Mouse (Mus musculus) cerebellum, adult 8-10 months (tissue): ENCODE measurements at regions not wholly inside any gene's neighbourhood (a gene's known extent, or its start where the extent isn't known, plus 50 kb on each side); places are given as distances from the start of the nearest gene placed in this dataset.

ENCODE experiments used
- DNase-seq: peaks from one replicate; pipeline ENCODE4 v3.0.0; 2022

DNA sequence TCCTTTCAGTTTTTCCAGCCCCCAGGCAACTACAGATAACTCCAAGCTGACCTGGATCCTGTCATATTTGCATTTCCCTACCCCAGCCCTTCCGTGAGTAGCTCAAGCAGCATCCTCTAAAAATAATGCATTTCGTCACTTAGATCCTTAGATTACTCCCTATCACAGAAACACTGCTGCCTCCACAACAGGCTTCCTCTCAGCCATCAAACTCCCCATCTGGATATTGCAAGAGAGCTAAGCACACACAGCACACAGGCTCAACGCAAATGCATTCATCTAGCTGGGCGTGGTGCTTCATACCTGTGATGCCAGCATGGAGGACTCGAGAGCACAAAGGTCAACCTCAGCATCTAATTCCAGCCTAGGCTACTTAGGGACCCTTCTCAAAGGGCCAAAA, 260.9 kb downstream of the Sox4 start:
- no peak for DNase-seq

DNA sequence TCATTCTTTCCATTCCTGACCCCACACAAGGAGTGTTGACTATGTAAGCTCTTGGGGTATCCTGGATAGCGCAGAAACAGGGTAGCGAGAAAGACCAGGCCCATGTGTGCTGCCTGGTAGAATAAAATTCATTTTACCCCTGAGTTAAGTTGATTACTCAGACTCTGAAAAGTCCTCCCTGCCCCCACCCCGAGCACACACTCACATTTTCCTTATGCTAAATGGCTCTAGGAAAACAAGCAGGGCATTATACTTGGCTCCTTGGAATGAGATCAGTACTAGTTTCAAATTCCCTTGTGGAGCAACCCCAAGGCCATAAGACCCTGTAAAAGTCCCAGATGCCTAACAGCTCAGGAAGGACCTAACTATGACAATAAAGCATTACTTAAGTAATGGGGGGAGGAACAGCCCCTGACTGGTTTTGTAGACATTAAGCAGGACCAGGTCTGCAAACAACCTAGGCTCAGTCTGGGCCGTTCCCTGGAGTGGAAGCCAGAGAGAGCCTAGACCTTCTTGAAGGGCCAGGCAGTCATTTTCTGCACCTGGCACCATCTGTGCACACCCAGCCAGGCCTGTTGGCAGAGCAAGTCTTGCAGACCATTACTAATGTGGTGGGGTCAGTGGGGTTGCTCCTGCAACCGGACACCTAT, 262.9 kb downstream of the Sox4 start:
- no peak for DNase-seq

DNA sequence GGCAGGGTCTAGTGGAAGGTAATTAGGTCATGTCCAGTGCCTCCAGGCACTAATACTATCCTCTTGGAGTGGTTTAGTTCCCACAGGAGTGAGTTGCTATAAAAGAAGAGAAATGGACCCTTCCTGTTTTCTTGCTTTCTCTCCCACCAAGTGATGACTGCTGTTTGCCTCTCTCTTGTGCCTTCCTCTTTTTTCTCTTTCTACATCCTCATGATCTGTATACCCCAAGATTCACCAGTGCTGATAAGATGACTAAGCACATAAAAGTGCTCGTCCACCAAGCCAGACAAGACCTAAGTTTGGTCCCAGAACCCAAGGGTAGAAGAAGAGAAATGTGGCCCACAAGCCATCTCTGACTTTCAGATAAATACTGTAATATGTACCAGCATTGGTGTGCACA, 265.7 kb downstream of the Sox4 start:
- DNase-seq: no peak

DNA sequence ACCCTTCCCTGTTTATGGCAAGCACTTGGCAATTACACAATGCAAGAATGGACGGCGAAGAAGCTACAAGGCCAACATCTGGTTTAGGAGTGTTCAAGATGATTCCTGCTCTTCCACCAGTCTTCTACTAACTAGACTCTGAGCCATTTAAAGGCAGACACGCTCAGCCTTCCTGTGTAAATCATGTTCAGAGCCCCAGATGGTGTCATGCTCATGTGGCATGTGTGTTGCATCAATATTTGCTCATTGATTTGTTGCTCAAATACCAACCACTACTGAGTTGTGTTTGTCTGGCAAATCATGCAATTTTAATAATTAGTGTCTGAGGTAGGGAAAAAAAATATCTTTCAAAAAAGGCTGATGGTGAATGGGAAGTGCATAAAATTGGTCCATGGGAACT, 269.2 kb downstream of the Sox4 start:
- DNase-seq: no peak

DNA sequence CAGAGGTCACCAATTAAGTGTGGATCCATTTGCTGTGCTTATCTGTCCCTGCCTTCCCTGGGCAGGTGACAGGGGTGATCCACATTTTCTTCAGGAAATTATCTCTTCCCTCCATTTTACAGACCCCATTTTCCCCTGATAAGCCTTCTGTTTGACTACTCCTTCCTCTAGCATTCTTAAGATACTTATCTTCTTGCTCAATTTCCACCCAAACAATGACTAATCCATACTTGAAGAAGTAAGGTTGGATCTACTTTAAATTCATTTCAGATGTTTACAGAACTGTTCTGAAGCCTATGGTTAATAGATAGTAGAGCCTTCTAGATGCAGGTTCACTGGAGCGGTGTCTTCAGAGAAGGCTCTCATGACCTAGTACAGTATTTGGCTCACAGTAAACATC, 273.2 kb downstream of the Sox4 start:
- DNase-seq: no peak

DNA sequence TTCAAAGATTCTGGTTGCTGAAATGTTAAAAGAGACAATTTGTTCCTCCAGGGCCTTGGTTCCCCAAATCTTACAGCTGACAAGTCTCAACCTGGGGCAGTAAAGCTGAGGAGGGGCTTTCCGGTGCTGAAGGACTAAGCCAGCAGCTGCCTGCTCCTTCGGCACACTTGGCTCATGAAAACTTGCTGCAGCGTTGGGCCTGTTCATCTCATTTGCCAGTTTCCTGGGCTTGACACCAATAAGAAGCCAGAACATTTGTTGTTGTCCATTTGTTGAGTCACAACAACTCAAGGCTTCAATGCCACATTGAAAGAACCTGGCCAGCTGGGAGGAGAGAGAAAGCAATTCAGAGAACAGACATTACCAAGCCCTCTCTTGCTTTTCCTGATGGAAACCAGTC, 279.9 kb downstream of the Sox4 start:
- DNase-seq: no peak

DNA sequence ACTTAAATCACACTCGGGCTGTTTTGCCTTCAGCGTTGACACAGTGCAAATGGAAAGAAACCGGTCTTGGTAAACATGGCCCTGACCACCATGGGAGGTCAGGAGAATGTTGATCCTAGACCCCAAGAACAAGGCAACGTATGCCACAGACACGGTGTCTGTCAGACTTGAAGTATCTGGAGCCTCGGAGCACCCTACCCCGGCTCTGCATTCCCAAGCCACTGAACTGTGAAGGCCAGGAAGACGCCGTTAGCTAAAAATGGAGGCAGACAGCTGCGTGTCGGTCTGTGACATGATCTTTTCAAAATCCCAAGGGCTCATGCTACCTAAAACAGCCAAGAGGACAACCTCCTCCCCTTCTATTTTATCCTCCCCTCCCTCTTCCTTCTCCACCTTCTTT, 282.0 kb downstream of the Sox4 start:
- no peak for DNase-seq

DNA sequence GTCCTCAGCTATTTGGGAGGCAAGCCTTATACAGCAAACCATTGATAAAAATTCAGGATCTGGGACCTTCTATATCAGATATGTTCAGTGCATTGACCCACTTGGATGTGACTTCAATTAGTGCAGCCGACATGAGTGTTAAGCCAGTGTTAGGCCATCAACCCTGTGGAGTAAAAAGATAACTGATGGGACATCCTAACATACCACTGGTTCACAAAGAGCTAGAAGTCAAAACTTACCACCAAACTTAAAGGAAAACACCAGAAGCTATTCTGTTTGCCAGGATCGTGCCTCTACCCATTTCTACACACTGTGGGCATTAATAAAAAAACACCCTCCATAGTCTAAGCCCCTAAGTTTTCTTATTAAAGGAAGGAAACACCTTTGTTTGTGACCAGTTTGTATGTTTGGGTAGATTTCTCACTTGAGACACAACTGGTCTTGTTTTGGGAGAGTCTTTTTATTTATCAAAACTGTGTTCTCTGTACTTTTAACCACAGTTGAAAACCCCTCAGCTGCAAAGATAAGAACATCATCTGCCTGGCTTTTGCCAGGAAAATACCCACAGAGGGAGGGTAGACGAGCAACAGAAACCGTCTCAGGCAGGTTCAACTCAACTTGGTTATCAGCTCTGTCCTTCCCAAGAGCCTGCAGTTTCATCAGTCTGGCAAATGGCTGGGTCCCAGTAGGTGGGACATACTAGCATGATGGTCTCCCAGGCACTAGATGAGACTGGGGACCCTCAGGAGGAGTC, 283.5 kb downstream of the Sox4 start:
- no peak for DNase-seq

DNA sequence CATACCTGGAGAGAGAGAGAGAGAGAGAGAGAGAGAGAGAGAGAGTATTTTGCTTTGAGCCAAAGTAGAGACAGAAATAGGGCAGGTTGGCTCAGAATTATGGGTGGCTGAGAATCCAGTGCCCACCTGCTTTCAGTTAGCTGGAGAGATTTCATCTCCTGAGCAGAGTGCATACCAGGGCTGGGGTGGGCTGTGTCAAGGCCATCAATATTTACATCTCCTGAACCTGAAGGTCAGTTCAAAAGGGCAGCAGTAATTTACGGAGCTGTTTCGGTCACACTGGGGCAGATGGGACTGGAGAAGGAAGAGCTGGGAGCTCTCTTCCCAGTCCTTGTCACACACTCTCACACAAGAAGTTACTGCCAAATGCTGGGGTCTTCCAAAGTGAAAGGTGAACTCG, 286.7 kb downstream of the Sox4 start:
- DNase-seq: no peak

DNA sequence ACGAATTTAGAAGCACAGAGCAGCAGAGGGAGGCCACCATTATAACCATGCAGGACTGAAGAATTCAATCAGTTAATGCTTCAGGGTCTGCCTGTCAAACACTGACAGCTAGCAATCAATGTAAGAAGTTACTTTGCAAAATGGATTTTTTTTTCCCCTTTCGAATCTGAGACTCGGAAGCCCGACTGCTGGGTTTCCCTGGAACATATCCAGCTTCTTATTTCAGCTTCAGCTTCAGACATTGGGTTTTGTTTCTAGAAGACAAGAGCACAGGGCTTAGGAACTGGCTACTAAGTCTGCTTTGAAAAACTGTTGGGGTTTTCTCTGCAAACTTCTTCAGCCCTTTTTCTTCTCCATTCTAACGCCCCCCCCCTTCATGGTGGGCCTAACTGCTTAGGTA, 288.4 kb downstream of the Sox4 start:
- DNase-seq: no peak

DNA sequence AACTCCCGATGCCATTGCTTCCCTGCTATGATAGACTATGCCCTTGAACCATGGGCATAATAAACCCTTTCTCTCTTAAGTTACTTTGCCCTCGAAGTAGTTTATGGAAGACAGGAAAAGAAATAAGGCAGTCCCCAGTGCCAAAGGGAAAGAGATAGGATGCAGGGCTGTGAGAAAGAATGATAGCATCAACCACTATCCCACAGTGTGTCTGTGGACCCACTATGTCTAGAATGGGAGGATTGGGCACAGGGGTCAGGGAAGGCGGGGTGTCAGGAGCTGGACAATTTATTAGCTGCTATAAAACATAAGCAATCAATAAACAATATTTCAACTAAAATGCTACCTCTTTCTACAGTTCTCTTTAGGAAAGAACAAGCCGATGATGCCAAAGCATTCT, 288.8 kb downstream of the Sox4 start:
- no peak for DNase-seq

DNA sequence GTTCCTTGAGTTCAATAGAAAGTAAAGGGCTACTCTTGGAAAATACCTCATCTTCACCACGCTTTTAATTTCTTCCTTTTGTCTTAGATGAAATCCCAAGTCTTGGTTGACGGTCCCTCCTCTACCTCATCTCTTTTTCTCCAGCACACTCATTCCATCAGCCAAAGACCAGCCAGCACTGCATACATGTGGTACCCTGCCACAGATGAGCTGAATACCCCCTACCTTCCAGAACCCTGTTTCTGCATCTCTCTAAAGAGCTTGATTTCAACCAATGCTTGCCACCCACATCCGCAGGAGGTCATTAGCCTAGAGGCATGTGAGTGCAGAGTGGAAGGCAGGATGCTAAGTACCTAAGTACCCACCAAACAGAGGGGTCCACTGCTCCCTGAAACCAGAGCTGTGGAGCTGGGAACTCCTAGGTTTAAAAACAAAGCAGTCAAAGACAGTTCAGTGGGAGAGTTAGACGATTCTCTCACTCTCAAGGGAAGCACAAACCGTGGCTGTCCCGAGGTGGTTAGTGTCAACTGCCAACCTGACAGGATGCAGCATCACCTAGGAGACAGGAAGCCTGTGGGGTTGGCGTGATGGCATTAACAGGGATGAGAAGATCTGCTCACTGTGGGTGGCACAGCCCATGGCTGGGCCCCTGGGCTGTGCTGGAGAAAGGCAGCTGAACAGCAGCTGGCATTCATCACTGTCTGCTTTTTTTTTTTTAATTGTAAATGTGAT, 289.4 kb downstream of the Sox4 start:
- DNase-seq: no peak

DNA sequence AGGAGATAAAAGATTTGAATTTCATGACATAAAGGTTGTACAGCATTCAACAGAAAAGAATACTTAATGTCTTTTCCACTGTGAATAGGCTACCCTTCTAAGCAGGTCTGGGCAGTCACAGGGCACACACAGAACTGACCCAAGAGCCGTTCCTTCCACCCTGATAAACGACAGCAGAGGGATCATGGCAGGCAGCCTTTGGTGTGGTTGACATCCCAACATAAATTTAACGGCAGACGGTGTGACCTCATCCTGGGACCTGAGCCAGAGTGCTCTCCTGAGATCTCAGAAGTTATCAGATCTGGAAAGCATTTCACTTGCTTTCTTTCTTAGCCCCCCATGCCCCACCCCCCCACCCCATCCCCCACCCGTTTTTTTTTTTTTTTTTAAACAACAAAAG, 290.1 kb downstream of the Sox4 start:
- no peak for DNase-seq

DNA sequence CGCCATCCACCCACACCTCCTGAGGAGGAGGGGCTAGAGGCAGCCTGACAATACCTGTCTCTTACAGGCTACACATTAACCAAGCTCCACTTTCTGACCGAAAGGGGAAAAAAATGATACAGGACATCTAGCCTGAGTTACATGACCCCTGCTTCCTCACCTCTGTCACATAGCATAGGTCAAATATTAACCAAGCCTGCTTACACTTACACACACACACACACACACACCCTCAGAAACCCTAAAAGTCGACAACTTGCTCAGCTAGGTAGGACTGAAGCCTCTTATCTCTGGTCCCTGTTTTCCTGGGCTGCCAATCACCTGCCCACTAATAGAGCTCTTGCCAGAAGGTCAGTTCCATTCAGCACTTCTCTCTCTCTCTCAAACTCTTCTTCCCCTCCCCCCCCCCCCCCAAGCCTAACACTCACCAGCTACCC, 291.2 kb downstream of the Sox4 start:
- DNase-seq: no peak

DNA sequence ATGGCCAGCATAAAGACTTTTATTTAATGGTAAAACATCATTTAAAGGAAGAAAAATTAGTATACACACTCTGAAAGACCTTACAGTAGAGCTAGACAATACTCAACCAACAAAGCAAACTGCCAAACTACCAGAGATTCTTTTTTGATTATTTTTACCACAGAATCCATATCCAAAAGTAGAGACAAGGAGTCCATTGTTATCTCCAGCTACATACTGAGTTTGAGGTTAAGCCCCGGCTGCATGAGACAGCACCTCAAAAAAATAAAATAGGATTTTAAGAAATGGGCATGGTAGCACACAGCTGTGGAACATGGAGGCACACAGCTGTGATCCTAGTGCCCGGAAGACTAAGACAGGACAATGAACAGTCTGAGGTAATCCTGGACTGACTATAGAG, 293.4 kb downstream of the Sox4 start:
- no peak for DNase-seq

DNA sequence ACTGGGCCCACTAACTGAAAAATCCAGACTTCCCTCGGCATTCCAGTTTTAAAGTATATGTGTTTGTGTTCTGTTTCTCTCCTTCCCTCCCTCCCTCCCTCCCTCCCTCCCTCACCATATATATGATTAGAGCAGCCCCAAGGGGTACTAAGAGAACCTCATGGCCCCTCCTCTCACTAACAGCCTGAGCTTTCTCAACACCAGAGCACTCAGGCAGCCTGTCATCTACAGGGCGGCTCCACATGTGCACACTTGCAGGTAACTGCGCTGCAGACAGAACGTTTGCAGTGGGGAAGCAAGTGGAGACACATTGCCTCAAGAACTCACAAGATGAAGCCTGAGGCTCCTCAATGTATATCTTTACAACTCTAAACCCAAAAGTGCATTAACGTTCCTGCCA, 294.9 kb downstream of the Sox4 start:
- no peak for DNase-seq

DNA sequence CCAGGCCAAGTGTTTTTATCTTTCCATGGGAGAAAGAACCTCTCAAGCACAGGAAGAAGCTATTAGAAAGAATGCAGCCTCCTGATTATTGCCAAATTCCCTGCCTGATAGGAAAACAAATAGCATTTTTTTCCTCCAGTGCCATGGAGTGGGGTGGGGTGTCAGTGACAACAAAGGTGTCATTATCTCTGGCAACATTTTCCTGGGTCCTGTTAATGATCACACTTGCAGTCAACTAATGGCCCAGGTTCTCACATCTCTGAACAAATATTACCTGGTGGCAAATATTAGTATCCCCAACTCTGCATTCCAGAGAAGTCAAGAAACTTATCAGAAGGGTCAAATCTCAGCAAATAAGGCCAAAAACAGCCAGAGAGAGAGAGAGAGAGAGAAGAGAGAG, 298.6 kb downstream of the Sox4 start:
- no peak for DNase-seq

DNA sequence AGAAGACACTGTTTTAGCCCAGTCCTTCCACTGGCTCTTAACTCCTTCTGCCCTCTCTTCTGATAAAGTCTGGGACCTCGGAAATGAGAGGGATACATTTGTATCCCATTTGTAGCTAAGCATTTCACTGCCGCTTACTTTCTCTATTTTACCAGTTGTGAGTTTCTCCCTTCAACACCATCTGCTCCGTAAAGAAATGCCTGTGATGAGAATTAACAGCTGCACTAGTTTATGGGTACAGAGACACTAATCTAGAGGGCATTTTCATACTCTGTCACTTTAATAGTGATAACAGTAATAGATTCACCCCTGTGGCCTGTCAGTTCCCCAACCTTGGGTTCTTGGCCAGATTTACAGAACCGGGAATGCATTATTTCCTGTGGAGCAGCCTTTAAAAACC, 300.2 kb downstream of the Sox4 start:
- no peak for DNase-seq

DNA sequence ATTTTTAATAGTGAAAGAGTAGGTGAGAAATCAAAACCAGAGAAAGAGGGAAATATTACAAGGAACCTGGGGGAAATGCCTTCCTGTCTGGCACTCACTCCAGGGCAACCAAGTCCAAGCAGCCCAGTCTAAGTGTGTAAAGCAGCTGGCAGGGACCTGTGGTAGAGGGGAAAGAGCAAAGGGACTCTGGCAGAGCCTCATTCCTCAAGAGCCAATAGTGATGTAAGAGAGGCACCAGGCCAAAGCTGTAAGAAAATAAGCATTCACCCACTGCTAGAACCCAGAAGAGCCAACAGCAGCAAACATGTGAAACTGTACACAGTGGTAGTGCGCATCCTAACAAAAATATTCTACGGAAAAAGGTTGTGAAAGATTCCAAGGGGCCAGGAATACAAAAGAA, 301.7 kb downstream of the Sox4 start:
- no peak for DNase-seq

DNA sequence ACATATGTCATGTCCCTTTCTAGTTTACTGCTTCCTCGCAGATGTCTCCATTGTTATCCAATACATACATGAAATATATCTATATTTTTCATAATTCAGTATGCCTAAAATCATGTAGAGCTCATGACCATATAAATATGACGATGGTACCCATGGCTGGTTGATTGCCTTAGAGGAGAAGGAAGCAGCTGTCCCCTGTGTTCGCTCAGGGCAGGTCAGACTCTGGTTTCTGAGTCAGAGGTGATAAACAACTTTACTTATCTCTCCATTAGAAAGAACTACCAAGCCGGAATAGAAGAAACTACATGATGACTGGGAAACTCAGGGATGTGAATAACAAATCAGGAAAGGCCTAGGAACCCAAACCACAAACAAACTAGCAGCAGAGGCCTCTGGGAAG, 307.6 kb downstream of the Sox4 start:
- no peak for DNase-seq

DNA sequence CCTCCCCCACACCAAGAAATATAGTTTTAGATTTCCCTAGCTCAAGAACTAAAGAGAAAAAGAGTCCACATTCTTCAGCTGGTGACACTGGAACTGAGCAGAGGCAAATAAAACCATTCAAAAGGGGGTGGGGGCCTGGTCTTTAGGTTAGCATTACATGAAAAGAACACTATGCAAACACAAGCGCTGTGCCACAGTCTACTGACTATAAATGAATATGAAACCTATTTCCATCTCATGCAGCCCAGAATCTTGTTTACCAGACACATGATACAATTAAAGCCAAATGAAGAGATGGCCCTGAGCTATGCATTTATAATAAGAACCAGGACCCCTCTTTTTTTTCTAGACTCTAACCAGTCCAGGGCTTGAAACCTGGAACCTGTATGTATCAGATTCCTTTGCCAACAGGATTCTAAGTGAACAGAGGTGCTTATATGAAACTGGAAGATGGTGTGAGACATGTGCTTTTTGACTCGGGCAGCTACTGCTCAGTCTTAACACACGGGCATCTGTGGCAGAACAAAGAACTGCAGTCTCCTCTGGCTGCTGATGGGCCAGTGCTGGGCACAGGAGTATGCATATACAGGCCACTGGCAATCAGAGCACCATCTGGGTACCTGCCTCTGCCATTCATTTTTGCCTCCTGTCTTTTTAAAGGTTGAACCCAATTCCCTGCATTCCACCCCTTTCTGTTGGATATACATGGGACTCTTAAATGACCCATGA, 308.5 kb downstream of the Sox4 start:
- DNase-seq: no peak

DNA sequence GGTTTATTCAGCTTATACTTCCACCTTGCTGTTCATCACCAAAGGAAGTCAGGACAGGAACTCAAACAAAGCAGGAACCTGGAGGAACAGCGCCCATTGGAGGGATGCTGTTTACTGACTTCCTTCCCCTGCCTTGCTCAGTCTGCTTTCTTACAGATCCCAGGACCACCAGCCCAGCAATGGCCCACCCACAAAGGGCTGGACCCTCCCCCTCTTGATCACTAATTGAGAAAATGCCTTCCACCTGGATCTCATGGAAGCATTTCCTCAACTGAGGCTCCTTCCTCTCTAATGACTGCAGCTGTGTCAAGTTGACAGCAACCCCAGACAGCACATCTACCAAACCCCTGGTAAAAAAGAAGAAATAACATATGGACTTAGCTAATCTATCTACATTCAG, 312.7 kb downstream of the Sox4 start:
- no peak for DNase-seq

DNA sequence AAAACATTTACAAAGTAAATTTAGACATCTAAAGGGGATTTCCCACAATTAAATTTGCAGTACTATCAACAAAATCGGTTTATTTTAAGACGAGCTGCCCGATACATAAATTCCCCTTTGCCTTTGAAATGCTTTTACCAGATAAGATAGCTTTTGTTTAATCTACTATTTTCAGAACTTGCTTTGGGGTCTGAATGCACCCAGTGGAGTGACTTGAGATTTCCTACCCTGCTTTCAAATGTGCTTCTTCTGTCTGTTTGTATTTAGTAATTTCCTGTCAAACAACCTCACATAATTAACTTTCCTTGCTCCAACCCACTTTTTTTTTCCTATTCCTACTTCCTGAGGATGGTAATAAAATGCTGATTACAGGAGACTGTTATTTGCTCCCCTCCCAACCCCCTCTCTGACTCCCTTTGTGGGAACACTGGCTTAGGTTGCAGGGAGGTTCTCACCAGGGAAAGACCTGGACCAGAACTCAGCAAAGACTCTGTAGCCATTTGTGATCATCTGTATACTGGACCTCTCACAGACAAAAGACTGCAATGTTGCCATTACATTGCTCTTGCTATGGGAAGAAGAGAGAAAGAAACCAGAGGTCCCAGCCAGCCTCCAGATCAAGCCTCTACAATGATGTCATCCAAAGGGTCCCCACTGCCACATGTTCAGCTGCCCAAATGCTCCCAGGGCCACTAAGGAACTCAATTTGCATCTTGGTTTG, 318.1 kb downstream of the Sox4 start:
- no peak for DNase-seq
